Mouse (Mus musculus) erythroblast, adult 5-6 weeks (primary cell): Measurements from ENCODE around the gene Mob3b. TPM values are rescaled to one million over a fixed set of nuclear protein-coding genes. Genes with fewer than 3 reads are reported as not detected.

Source experiments
- ATAC-seq: replicated peaks from 2 replicates; pipeline ENCODE4 v1.8.0; 2016; ENCODE audit warnings: moderate number of reproducible peaks, mild to moderate bottlenecking, moderate TSS enrichment, inconsistent platforms; ENCODE audit not compliant: poor library complexity, low FRiP score, severe bottlenecking
- total RNA-seq, 2 experiments: library from RNA; stranded (forward) in 1 of 2; stranded (reverse) in 1 of 2; fragments of 150-400 nt in 1 of 2; fragments of 200-764, 138-1000 nt in 1 of 2; gene quantifications; 2 replicates each; pipeline versions ENCODE4 v1.2.3 to v1.2.4; 2015 to 2017; ENCODE audit warnings: low replicate concordance in 2 of 2

The Mob3b gene
- total RNA-seq, 2 experiments from 2014 or later, result 0.19 to 1.2 TPM

- no peak for ATAC-seq
Observed at GRCm38 (mm10) chr4:35084060-35084459, 73.2 kb downstream of the Mob3b start.

GRCm38 (mm10) chr4:35082476-35083114, 74.7 kb downstream of the Mob3b start:
- ATAC-seq, result no peak

- no peak for ATAC-seq
Observed at GRCm38 (mm10) chr4:35080285-35080684, 77.0 kb downstream of the Mob3b start.

GRCm38 (mm10) chr4:35068739-35069138, 88.5 kb downstream of the Mob3b start:
- no peak for ATAC-seq

- ATAC-seq, result no peak
Observed at GRCm38 (mm10) chr4:35066163-35066562, 91.1 kb downstream of the Mob3b start.

GRCm38 (mm10) chr4:35065075-35065838, 92.0 kb downstream of the Mob3b start:
- no peak for ATAC-seq

GRCm38 (mm10) chr4:35063146-35063719, 94.1 kb downstream of the Mob3b start:
- ATAC-seq, result no peak

- no peak for ATAC-seq
Observed at GRCm38 (mm10) chr4:35060964-35061363, 96.3 kb downstream of the Mob3b start.

- ATAC-seq, result no peak
Observed at GRCm38 (mm10) chr4:35060401-35060800, 96.9 kb downstream of the Mob3b start.

- no peak for ATAC-seq
Observed at GRCm38 (mm10) chr4:35054362-35054761, 102.9 kb downstream of the Mob3b start.

GRCm38 (mm10) chr4:35052174-35052942, 104.9 kb downstream of the Mob3b start:
- no peak for ATAC-seq

GRCm38 (mm10) chr4:35051152-35051551, 106.1 kb downstream of the Mob3b start:
- ATAC-seq, result no peak

- ATAC-seq, result no peak
Observed at GRCm38 (mm10) chr4:35049742-35050058, 107.6 kb downstream of the Mob3b start.

GRCm38 (mm10) chr4:35049036-35049741, 108.1 kb downstream of the Mob3b start:
- ATAC-seq, result no peak

GRCm38 (mm10) chr4:35040896-35041295, 116.4 kb downstream of the Mob3b start:
- ATAC-seq, result no peak

GRCm38 (mm10) chr4:35040306-35040705, 117.0 kb downstream of the Mob3b start:
- ATAC-seq, result no peak

GRCm38 (mm10) chr4:35037824-35038223, 119.5 kb downstream of the Mob3b start:
- ATAC-seq, result no peak

- no peak for ATAC-seq
Observed at GRCm38 (mm10) chr4:35034504-35035290, 122.6 kb downstream of the Mob3b start.

- ATAC-seq, result no peak
Observed at GRCm38 (mm10) chr4:35032758-35033157, 124.5 kb downstream of the Mob3b start.
